Mouse (Mus musculus): ENCODE data around the gene Zfp423.

DNA sequence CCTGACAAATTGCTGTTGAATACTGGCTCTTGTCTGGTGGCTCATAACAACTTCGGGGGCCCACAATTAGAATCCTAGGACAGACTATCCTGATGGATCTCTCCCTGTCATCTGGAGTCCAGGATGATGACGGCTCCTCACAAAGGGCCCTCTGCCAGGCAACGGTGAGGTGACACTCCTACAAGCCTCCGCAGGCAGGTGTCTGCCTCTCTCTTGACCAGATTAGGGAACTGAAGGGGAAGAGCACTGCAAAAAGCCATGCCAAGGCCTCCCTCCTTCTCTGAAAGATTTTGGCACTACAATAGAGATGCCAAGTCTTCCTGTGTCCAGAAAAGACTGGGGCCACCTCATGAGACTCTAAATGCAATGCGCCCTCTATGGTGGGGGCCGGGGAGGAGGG lies 7.1 kb downstream of the Zfp423 start:
- TF ChIP-seq POLR2A (IDR thresholded peaks at IDR 0.05; ENCODE audit: insufficient read depth, low read depth, low read length) (no peak), CTCF (IDR thresholded peaks at IDR 0.05; ENCODE audit: insufficient read depth, low read depth, low read length) (no peak)
